Mouse (Mus musculus): ENCODE data around the gene Prdx3.

GRCm38 (mm10) chr19:60873501-60873900, 855 bp downstream of the Prdx3 start:
- no peak for TF ChIP-seq GATA1 (IDR thresholded peaks at IDR 0.05; ENCODE audit: borderline replicate concordance, low read length)
- TF ChIP-seq FLI1 (IDR thresholded peaks at IDR 0.05; ENCODE audit: low read length): no peak
